Comparison of ENCODE assay signal across 9 mouse cellular contexts in the genomic region with DNA sequence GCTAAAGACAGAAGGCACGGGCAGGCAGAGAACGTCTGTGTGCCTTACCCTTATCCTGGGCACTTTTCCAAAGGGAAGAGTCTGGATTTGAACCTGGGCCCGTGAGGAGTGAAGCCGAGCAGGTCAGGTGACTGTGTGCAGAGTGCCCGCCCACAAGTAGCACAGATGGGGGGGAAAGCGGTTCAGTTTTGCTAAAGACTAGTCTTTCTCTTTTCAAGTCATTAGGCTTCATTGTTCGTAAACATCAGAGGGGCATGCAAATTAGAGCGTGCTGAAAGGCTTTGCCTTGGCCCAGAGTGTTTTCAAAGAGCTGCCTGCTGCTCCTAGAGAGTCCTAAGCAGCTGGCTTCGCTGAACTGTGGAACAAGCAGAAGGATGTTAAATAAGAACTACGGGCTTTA. TPM values are rescaled to one million over a fixed set of nuclear protein-coding genes. Genes with fewer than 3 reads are reported as not detected.
A peak's percentile ranks its signal among the peaks of the same experiment; 100 is the strongest.
DNase-seq lines count a peak whose midpoint lies in the region; ATAC-seq lines count a peak whose summit lies in the region.
"Had no signal": no experiment of that assay in that cellular context is flagged by ENCODE, and none has a peak within 500 bp of the region (broad histone marks: within the 10 kb centered on the region; RNA-seq: fewer than 3 reads in every experiment).

No protein-coding gene starts in this region.

- H3K27ac ChIP-seq in embryonic facial prominence, embryonic 13.5 days, result peak overlapping the region; percentile 39; the same call in 1 of the 2 replicates

- intact Hi-C loops in left cerebral cortex, postnatal 36 days (cut with DNase I), result no loop called here
- intact Hi-C loops in heart, postnatal 36 days (cut with DNase I), result no loop called here

- no peak overlapping the region for H3K4me3 ChIP-seq in embryonic facial prominence, embryonic 13.5 days

- 24% methylated on average over 10 of the region's 10 CpGs for WGBS in embryonic facial prominence, embryonic 13.5 days

- no peak overlapping the region for H3K9ac ChIP-seq in embryonic facial prominence, embryonic 13.5 days

- H3K9me3 ChIP-seq in embryonic facial prominence, embryonic 13.5 days, result no peaks in the 10 kb centered on the region

- no peak for ATAC-seq in embryonic facial prominence, embryonic 13.5 days (ENCODE audit: insufficient number of reproducible peaks, insufficient read depth, low FRiP score, low TSS enrichment, low read depth)
- peak; percentile 40; the same call in 1 of the 2 replicates for ATAC-seq in neutrophil, adult 5-6 weeks (ENCODE audit: extremely low read depth, insufficient number of reproducible peaks, low FRiP score, poor library complexity, severe bottlenecking)

- peaks cover 44% of the 10 kb centered on the region for H3K4me1 ChIP-seq in embryonic facial prominence, embryonic 13.5 days

- DNase-seq in left cerebral cortex, adult 11 months (ENCODE audit: low spot score), result peak; percentile 27
- DNase-seq in left cerebral cortex, postnatal 36 days (ENCODE audit: low spot score in 2 of 2), result no peak
- peak; percentile 64 to 78 for DNase-seq in layer of hippocampus, postnatal 14 days (ENCODE audit: low spot score in 2 of 2)
- no peak for DNase-seq in heart, postnatal 36 days
- DNase-seq in kidney, postnatal 25 days, result no peak
- no peak for DNase-seq in kidney, postnatal 14 days

- peaks cover 7% of the 10 kb centered on the region; the same call in 1 of the 2 replicates for H3K36me3 ChIP-seq in embryonic facial prominence, embryonic 13.5 days

- H3K4me2 ChIP-seq in embryonic facial prominence, embryonic 13.5 days, result no peak overlapping the region

- no peaks in the 10 kb centered on the region for H3K27me3 ChIP-seq in embryonic facial prominence, embryonic 13.5 days

RNA-seq across cellular contexts. Expression of a gene that starts 50.4 kb away (rescaled TPM):
- 10 to 100 TPM; 28.8 to 36.7 TPM for total RNA-seq in left cerebral cortex, postnatal 36 days (2021)
- 12.6 and 12.9 TPM in 2 replicates for polyA plus RNA-seq in embryonic facial prominence, embryonic 13.5 days (2015; fragmentation: Nextera tagmentation; extraction: Ambion mirVana)
- 10 to 100 TPM; 39.6 to 41.7 TPM for total RNA-seq in layer of hippocampus, postnatal 14 days (2021)
- 38.1 and 42.1 TPM in 2 replicates for total RNA-seq in neutrophil, adult 5-6 weeks (2017)
- 100 to 1,000 TPM; 136 to 157 TPM for total RNA-seq in heart, postnatal 36 days (2021)

RNA-seq across cellular contexts. Expression of a gene that starts 59.3 kb away (rescaled TPM):
- under 1 TPM in 1 of 2 experiments, not detected in 1; 0.10 TPM for total RNA-seq in left cerebral cortex, postnatal 36 days (2021)
- polyA plus RNA-seq in embryonic facial prominence, embryonic 13.5 days (2015; fragmentation: Nextera tagmentation; extraction: Ambion mirVana), result 0.11 and 2.1 TPM in 2 replicates
- not detected for total RNA-seq in layer of hippocampus, postnatal 14 days (2021)
- 0.37 and 0.81 TPM in 2 replicates for total RNA-seq in neutrophil, adult 5-6 weeks (2017)
- total RNA-seq in heart, postnatal 36 days (2021), result under 1 TPM in 1 of 2 experiments, not detected in 1; 0.08 TPM
- total RNA-seq: layer of hippocampus, adult 18-20 months had no signal

Comparison
In these comparisons a context has a peak if more than half of its experiments do, and no peak if none do; other contexts are left out.
1. DNase-seq: peak in left cerebral cortex, adult 11 months (single experiment) and layer of hippocampus, postnatal 14 days (2 of 2); none in left cerebral cortex, postnatal 36 days (0 of 2), heart, postnatal 36 days (0 of 2), kidney, postnatal 25 days (0 of 2) and kidney, postnatal 14 days (single experiment).